Mouse (Mus musculus) heart, embryonic 13.5 days (tissue): ENCODE results near the gene Calcrl. TPM values are rescaled to one million over a fixed set of nuclear protein-coding genes. Genes with fewer than 3 reads are reported as not detected.

Source experiments
- ATAC-seq: fragments of 200-750 bp; cut with Nextera tagmentation; 2 replicates; pipeline ENCODE4 v1.8.0; 2017; ENCODE audit warnings: moderate TSS enrichment; ENCODE audit not compliant: insufficient number of reproducible peaks, low FRiP score, low TSS enrichment; ENCODE audit errors: extremely low read depth
- H3K27ac ChIP-seq: fragments of 300-500 bp; sonication (generic); replicated peaks from 2 replicates; pipeline ENCODE4 v1.5.1; 2015; ENCODE audit warnings: moderate library complexity, mild to moderate bottlenecking, inconsistent platforms
- H3K27me3 ChIP-seq: fragments of 300-500 bp; sonication (generic); replicated peaks from 2 replicates; pipeline ENCODE4 v1.6.1; 2015; ENCODE audit warnings: mild to moderate bottlenecking, inconsistent platforms
- H3K36me3 ChIP-seq: fragments of 300-500 bp; sonication (generic); 2 replicates; pipeline ENCODE4 v1.6.1; 2015; ENCODE audit warnings: mild to moderate bottlenecking, inconsistent platforms
- H3K4me1 ChIP-seq: fragments of 300-500 bp; sonication (generic); 2 replicates; pipeline ENCODE4 v1.6.1; 2015; ENCODE audit warnings: inconsistent platforms
- H3K4me2 ChIP-seq: fragments of 300-500 bp; sonication (generic); 2 replicates; pipeline ENCODE4 v1.6.1; 2015; ENCODE audit warnings: inconsistent platforms, mild to moderate bottlenecking, moderate library complexity
- H3K4me3 ChIP-seq: fragments of 300-500 bp; sonication (generic); 2 replicates; pipeline ENCODE4 v1.5.1; 2015; ENCODE audit warnings: moderate library complexity, mild to moderate bottlenecking, inconsistent platforms
- H3K9ac ChIP-seq: fragments of 300-500 bp; sonication (generic); 2 replicates; pipeline ENCODE4 v1.6.1; 2015; ENCODE audit warnings: inconsistent platforms, mild to moderate bottlenecking, moderate library complexity
- H3K9me3 ChIP-seq: fragments of 300-500 bp; sonication (generic); 2 replicates; pipeline ENCODE4 v1.6.1; 2016; ENCODE audit warnings: inconsistent platforms
- WGBS: fragments of 180-500 bp; shearing (Covaris S2); methylation state at CpG from one replicate; pipeline ENCODE4 v1.1.7; 2015; ENCODE audit warnings: mixed read lengths; 5-methylcytosine and 5-hydroxymethylcytosine counted together
- polyA plus RNA-seq: library from polyadenylated mRNA; unstranded; fragments of >200 nt; fragmentation: Nextera tagmentation; extraction: Ambion mirVana; gene quantifications from 2 replicates; pipeline ENCODE4 v1.2.1, GENCODE M21; 2015

Gene Calcrl
- polyA plus RNA-seq, 1 experiment from 2014 or later = 39.2 TPM

DNA sequence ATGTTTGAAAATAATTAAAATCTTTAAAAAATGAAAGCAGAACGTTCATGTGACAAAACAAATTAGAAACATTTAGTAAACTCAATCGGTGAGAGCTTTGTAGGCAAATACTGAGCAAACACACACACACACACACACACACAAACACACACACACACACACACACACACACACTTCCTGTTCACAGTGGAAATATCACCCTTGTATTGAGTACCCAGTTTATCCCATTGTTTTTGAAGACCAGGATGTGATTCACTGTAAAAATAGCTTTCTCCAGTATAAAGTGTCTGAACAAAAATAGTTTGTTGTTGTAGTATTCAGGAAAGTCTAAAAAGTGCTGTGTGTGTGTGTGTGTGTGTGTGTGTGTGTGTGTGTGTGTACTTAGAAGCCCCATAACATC, 130.1 kb downstream of the Calcrl start:
- Histone ChIP-seq H3K27me3 (no peaks in the 10 kb centered on the region), H3K9ac (no peak overlapping the region), H3K4me2 (no peak overlapping the region), H3K9me3 (no peaks in the 10 kb centered on the region), H3K4me3 (no peak overlapping the region), H3K36me3 (no peaks in the 10 kb centered on the region), H3K27ac (no peak overlapping the region), H3K4me1 (no peaks in the 10 kb centered on the region)
- WGBS = 60% methylated on average over 2 of the region's 2 CpGs
- ATAC-seq = no peak

DNA sequence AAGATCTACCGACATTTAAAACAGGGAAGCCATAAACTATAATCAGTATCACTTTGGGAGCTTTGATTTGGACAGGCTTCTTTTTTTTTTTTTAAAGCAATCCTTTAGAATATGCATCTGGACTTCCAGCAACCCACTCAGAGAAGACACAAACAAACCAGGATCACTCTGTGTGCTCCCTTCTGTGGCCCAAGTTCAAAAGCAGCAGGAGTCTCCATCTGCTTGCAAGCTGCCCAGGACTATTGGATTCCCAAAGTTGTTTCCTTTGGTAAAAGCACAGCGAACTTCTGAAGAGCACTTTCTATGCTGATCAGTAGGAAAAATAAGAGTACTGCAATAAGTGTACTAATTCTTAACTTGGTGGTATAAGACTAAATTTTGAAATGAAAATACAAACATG, 130.6 kb downstream of the Calcrl start:
- WGBS = 57% methylated on average over 2 of the region's 2 CpGs
- no peaks in the 10 kb centered on the region for H3K9me3 ChIP-seq

DNA sequence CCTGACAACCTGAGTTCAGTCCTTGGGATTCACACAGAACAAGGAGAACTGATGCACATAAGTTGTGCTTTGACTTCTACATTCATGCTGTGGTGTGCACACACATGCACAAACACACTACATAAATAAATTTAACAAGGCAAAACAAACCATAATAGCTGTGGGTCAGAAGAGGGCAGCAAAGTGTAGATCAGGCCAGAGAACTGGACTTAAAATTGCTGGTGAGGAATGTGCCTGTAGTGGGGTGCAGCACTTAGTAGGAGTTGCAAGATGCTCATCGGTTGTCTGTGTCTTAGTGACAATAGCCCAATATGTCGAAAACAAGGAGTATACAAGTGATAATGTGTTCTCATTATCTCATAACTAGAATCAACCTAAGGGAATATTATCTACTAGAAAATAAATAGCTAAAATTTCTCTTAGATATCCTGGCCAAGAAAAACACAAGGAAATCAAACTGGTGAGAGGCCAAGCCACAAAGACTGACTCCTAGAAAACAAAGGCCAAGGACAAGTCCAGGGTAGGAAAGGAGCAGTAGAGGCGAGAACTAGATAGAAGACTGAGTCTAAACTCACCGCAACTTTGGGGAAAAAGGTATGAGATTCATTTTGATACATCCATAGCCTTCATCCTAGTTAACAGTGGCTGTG, 132.7 kb downstream of the Calcrl start:
- 64% methylated on average over 4 of the region's 4 CpGs for WGBS

More for the DNA sequence above, 130.6 kb downstream of the Calcrl start:
- Histone ChIP-seq H3K27me3 (no peaks in the 10 kb centered on the region), H3K27ac (no peak overlapping the region), H3K4me2 (no peak overlapping the region), H3K36me3 (no peaks in the 10 kb centered on the region), H3K9ac (no peak overlapping the region), H3K4me3 (no peak overlapping the region), H3K4me1 (no peaks in the 10 kb centered on the region)
- ATAC-seq = no peak

DNA sequence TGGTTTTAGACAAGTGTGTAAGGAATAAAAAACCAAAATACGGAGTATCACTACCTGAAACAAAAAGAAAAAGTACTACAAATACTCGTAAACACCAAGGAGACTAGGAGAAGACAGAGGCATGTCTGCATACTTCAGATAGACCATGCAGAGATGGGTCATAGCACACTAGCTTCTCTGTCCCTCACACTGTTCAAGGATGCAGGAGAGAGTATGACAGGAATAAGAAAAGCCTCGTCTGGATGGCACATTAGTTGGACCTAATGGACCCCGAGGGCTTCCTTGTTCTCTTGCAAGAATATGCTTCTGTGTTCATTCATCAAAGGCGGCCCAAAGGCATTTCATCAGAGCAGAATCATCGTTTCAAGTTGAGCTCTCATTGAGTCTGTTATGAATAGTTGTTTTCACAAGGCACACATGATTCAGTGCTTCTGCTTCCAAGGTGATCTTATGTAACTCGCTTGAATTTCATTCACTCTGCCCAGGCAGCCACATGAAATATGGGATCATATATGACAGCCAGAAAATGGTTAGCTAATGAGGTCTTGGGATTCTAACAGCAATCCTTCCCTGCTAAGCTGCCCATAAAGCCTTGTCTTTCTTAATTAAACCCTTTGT, 136.2 kb downstream of the Calcrl start:
- H3K4me2 ChIP-seq = no peak overlapping the region
- H3K4me1 ChIP-seq = no peaks in the 10 kb centered on the region
- H3K9ac ChIP-seq = no peak overlapping the region
- H3K4me3 ChIP-seq = no peak overlapping the region
- no peaks in the 10 kb centered on the region for H3K36me3 ChIP-seq
- no peaks in the 10 kb centered on the region for H3K27me3 ChIP-seq
- no peak overlapping the region for H3K27ac ChIP-seq
- H3K9me3 ChIP-seq = no peaks in the 10 kb centered on the region
- no peak for ATAC-seq
- WGBS = 73% methylated on average over 7 of the region's 7 CpGs

More for the DNA sequence above, 132.7 kb downstream of the Calcrl start:
- ATAC-seq = no peak
- H3K9ac ChIP-seq = no peak overlapping the region
- no peaks in the 10 kb centered on the region for H3K27me3 ChIP-seq
- no peak overlapping the region for H3K27ac ChIP-seq
- H3K36me3 ChIP-seq = no peaks in the 10 kb centered on the region
- H3K9me3 ChIP-seq = no peaks in the 10 kb centered on the region
- no peak overlapping the region for H3K4me2 ChIP-seq
- H3K4me3 ChIP-seq = no peak overlapping the region
- no peaks in the 10 kb centered on the region for H3K4me1 ChIP-seq

Other genes starting within 250 kb of the Calcrl start
- 72.0 and 80.3 TPM in 2 replicates for gene Tfpi, start 51.4 kb upstream of the Calcrl start, polyA plus RNA-seq
- gene Ctnnd1, start 225.4 kb upstream of the Calcrl start, polyA plus RNA-seq = 60.6 and 63.6 TPM in 2 replicates
- 0.10 and 0.12 TPM in 2 replicates for gene Btbd18, start 233.7 kb upstream of the Calcrl start, polyA plus RNA-seq
- 272 and 285 TPM in 2 replicates for gene Selenoh, start 245.4 kb upstream of the Calcrl start, polyA plus RNA-seq